Mouse (Mus musculus) spleen, embryonic (tissue): ENCODE measurements around the gene Mthfd2l.

ENCODE experiments used
- CTCF ChIA-PET: fragments of 350-600 bp; sonication (Branson Sonifier 250); formaldehyde crosslinking; loops from one replicate; lab custom pipeline; 2022; lab: Charles Lee

Mthfd2l gene

GRCm38 (mm10) chr5:90930971-90931851 is at the start of gene Mthfd2l:
Mthfd2l (plus strand) TSS chr5:90931117.
- CTCF ChIA-PET, result interaction anchor here (0.7 kb wide), 1 partner anchor 280 kb away, joined by 3 read pairs; no protein-coding TSS in a partner anchor

DNA sequence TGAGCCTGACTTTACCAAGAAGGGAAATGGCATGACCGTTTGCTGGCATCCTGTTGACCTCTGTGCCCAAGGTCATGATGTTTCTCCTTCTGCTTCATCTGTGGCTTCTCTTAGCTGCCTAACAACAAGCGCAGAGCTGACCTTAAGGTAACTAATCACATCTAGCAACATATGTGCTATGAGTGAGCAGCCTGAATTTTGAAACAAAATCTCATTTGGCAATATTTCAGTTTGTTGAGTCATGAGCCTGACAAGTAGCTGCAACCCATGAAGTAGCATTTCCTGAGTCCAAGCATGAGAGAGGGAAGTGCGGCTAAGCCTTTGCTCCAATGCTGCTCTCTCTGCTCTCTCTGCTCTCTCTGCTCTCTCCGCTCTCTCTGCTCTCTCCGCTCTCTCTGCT is 49.2 kb upstream of the Mthfd2l start:
- CTCF ChIA-PET, result no interaction called here

GRCm38 (mm10) chr5:90882146-90882545 is 48.8 kb upstream of the Mthfd2l start:
- CTCF ChIA-PET, result no interaction called here

DNA sequence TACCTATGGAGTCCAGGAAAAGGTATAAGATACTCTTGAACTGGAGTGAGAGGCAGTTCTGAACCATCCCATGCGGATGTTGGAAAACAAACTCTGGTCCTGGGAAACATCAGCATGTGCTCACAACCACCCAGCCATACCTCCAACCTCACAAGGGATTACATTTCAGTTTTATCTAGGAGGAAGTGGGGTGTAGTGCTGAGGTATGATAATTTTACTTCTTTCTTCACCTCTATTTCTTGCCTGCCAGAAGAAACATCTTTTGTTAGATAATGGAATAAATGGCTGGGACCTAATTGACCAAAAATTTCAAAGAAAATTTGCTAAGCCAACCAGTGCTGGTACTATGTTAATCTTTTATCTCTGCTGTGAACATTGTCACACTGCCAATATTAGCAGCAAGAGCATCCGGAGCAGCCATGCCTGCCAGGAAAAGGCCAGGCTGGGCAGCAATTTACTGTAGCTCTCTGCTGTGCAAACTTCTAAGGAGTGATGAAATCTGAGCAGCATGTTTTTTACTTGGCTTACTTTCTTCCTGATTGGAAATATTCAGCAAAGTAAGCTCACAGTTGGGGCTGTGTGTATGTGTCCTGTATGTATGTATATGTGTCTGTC is 46.2 kb upstream of the Mthfd2l start:
- CTCF ChIA-PET, result no interaction called here

DNA sequence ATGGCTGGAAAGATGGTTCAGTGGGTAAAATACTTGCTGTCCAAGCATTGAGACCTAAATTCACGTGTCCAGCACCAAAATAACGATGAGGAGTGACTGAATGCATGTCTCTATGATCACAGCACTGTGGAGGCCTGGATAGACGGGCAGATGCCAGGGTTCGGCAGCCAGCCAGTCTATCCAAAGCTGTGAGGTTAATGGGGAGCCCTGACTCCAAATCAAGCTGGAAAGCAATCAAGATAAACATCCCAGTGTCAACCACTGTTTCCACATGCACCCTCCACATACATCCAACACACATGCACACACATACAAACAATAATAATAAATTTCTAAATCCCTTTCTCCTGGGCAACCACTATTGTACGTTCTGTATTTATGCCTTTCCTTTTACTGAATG is 42.3 kb upstream of the Mthfd2l start:
- CTCF ChIA-PET, result no interaction called here

DNA sequence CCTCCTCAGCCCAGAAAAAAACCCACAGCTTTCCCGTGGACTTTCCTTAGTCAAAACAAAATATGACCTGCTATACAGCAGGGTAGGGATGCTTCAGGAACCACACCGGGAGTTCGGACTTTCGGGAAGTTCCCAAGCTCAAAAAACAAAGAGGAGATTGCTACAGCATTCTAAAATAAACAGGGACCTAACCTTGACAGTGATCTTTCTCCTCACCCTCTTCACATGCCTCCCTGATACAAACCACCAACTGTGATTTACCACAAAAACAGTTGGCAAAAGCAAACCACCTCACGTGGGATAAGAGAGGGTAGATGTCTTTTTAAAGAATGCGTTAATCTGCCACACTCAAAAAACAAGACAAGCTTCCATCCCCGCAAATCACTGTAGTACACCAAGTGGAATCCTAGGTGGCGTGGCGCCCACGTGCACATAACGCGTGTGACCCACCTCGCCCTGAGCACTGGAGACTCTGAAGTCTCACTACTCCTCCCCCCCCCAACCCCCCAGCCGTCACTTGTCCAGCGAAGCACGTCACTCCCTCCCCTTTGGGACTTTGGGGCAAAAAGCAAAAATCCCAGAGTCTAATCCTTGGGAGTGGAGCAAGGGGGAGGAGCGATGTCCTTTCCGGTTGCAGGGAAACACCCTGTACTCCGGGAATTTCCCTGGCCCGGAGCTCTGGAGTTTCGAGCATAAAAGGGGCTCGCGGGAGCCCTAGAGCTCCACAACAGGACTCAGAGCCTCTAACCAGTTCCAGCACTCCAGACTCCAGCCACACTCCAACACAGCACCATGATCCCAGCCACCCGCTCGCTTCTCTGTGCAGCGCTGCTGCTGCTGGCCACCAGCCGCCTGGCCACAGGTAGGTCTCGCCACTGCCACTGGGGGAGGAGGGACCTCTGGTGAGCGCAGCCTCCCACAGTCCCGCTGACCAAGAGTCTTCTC is 40.1 kb upstream of the Mthfd2l start, which contains the start of gene Cxcl1:
Cxcl1 (plus strand) TSS at position 723 of the 945 bp plus-strand sequence.
- CTCF ChIA-PET, result no interaction called here

DNA sequence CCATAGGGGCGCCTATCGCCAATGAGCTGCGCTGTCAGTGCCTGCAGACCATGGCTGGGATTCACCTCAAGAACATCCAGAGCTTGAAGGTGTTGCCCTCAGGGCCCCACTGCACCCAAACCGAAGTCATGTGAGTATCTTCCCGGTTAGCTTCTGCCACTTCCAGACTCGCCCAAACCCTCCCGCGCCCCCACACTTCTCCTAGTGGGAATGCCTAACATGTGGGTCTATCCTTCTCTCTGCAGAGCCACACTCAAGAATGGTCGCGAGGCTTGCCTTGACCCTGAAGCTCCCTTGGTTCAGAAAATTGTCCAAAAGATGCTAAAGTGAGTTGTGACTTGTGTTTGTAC is 39.5 kb upstream of the Mthfd2l start:
- CTCF ChIA-PET, result no interaction called here

GRCm38 (mm10) chr5:90894231-90894630 is 36.7 kb upstream of the Mthfd2l start:
- CTCF ChIA-PET, result interaction anchor here (0.7 kb wide), 1 partner anchor 694 kb away, joined by 5 read pairs; no protein-coding TSS in a partner anchor

DNA sequence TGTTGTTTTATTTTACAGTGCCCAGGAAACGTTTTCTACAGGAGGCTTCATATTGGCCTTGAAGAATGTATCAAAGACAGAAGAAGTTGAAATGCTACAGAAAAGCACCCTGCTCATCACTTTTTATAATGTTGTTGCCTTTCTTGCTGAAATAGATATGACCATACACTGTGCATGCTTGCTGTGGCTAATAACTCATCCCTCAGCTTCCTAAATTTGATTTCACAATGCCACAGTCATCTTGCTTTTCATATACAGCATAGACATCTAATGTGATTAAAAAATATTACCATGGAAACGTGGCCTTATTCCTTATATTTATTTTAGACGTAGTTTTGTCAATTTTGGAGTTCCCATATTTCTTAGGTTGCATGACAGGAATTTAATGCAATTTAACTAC is 33.5 kb upstream of the Mthfd2l start:
- CTCF ChIA-PET, result no interaction called here

DNA sequence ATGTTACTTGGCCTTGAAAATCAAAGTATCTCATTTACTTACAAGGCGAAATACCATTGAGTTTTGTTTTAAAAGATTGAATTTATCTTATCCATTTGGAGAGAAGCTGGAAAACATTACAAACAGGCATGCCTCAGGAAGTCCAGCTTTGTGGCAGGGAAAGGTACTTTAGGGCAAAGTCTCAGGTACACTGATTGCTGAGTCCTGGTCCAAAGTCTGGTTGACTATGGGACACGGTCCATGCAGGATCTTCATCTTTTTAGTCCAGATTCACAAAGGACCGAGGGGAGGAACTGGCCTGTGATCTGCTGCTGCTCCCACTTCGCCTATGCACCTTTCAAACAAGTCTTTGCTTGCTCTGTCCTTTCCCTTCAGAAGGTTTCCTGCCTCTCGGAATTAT is 31.6 kb upstream of the Mthfd2l start:
- CTCF ChIA-PET, result no interaction called here

DNA sequence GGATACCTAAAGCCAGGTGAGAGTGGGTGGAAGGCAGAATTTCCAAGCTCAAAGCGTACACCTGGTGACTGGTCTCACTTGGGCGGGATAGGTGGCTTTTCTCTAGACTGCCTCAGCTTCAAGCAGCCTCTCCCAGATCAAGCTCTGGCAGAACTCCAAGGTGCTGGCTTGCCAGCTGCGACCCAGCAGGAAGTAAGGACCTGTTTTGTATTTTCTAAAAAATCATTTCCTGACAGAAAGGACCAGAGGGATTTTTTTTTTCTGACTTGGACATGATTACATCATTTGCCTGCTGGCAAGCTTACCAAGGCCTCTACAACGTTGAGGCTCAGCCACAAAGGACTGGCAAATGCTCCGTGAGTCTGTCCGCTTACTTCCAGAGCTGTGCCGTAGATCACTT is 30.8 kb upstream of the Mthfd2l start:
- CTCF ChIA-PET, result no interaction called here

DNA sequence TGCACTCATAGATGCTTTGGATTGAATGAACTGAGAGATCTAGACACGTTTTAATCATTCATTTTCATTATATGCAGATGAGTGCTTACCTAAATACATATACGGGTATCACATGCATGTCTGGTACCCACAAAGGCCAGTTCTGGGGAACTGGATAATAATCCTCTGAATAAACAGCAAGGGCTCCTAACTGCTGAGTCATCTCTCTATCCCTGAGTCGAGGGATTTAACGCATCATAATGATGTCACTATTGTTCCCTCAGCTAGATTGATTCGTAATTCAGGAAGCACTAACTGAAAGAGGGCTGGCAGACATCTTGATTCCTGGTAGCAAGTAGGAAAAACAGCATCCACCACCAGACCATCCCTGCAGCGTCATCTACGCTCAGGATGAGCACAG is 30.2 kb upstream of the Mthfd2l start:
- CTCF ChIA-PET, result no interaction called here

DNA sequence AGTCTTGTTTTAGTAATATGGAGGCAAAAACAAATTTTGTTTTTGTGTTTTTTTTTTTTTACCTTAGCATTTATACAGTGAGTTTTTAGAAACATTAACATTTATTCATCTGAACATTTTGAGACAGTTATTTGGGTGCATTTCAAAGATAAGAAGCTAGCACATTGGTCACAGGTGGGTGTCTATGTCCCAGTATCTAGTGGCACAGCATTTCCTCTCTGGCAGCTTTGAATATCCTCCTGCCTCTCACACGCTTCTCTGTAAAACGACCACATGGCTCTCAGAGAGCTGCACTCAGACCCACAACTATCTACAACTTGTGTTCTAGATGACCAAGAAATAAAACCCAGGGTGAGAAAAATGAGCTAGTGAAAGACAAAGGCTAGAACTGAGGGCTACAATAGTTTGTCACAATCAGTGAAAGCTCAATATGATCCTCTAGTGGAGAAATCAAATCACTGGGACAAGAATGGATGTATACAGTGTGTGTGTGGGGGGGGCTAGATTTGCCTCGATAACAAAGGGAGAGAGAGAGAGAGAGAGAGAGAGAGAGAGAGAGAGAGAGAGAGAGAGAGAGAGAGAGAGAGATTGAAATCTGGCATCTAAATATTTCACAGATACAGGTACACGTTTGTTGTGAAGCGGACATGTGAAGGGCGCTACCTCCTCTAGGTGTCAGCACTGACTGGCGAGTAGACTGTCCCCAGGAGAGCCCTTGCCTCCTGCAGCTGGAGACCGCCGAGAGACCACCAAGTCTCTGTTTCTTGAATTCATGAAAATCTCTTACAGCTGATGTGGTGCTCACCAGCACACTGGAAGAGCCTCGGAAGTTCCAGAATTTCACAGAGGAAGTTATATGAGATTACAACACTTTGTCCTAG is 28.3 kb upstream of the Mthfd2l start:
- CTCF ChIA-PET, result interaction anchor here (0.7 kb wide), 1 partner anchor 323 kb away, joined by 3 read pairs; no protein-coding TSS in a partner anchor

DNA sequence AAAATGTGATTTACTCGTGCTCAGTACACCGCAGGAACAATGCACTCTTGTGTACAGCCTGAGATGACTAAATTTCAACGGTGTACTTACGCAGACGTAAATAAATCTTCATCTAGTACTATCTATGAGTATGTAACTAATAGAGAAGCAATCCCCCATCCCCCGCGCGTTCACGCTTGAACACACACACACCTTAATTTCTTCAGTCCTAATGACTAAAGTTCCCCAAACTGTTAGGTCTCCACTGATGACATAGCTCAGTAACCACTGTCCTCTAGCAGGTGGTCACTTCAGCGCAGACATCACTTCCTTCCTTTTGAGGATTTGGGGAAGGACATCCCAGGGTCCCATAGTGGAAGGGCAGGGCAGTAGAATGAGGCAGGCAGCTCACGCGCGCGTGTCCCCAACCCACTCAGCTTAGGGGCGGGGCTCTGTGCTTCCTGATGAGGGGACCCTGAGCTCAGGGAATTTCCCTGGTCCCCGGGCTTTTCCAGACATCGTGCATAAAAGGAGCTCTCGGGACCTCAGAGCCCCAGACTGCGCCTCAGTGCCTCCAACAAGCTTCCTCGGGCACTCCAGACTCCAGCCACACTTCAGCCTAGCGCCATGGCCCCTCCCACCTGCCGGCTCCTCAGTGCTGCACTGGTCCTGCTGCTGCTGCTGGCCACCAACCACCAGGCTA is 27.4 kb upstream of the Mthfd2l start, which contains the start of gene Cxcl2:
Cxcl2 (plus strand) TSS at position 533 of the 682 bp plus-strand sequence.
- CTCF ChIA-PET, result no interaction called here

- CTCF ChIA-PET, result no interaction called here
Measured at GRCm38 (mm10) chr5:90908983-90909382, 21.9 kb upstream of the Mthfd2l start.

DNA sequence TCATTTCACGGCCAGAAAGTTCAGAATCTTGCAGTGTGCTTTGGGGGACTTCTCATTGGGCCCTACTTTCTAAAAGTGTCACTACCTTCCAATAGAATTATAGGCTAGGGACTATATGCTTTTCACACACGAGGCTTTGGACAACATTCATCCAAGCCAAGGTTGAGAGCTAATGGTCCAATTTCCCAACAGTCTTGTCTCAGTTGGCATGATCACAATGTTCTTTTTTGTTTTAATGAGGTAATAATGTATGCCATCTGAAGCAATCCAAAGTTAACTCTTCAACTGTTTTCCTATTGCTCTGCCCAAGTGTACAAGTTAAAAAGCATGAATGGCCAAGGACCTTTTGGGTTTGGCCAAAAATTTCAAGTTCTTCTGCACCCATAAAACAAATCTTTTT is 11.4 kb upstream of the Mthfd2l start:
- CTCF ChIA-PET, result no interaction called here

GRCm38 (mm10) chr5:90922958-90923357 is 8.0 kb upstream of the Mthfd2l start:
- CTCF ChIA-PET, result no interaction called here

GRCm38 (mm10) chr5:90930546-90930945 is 371 bp upstream of the Mthfd2l start:
- CTCF ChIA-PET, result interaction anchor here (0.7 kb wide), 1 partner anchor 280 kb away, joined by 3 read pairs; no protein-coding TSS in a partner anchor

DNA sequence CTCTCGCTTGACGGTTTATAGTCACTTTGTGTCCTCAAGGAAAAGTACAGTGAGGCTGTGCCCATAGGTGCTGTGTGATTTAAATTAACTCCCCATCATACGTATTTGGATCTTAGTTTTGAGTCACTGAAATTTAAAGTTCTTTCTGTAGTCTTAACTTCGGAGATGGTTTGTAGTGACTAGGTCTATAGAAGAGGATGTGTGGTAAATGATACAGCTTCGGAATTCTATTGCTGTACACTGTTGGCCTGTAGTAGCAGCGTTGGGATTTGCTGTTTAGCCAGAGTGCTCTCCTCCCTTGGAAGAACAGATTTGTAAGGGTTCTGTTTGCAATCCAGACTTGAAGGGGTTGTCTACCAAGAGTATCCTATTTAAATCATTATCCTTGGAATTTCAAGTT is 994 bp downstream of the Mthfd2l start:
- CTCF ChIA-PET, result no interaction called here

DNA sequence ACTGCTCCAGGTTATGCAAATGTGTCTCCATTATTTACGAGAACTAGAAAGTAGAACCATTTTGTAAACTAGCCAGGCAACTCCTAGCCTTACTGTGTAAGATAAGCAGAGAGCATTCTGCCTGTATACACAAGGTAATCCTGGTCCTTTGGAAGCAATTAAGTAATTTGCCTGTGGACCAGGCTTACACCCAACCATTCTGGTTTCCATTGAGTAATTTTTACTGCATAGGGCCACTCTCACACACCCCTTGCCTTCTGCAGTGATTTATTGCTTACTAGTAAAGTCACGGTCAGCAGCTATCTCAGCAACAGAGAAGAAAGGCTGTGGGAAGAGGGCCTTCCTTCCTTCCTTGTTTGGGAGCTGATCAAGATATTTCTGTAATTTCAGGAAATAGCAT is 5.8 kb downstream of the Mthfd2l start:
- CTCF ChIA-PET, result no interaction called here
